Mouse (Mus musculus): ENCODE results near the gene Lrrc15. TPM values are rescaled to one million over a fixed set of nuclear protein-coding genes. Genes with fewer than 3 reads are reported as not detected.

The Lrrc15 gene
- polyA plus RNA-seq, 1 experiment: 0.41 TPM

- no peak for DNase-seq (ENCODE audit: low read depth)
Observed at GRCm38 (mm10) chr16:30258441-30258840, 24.6 kb downstream of the Lrrc15 start.

DNA sequence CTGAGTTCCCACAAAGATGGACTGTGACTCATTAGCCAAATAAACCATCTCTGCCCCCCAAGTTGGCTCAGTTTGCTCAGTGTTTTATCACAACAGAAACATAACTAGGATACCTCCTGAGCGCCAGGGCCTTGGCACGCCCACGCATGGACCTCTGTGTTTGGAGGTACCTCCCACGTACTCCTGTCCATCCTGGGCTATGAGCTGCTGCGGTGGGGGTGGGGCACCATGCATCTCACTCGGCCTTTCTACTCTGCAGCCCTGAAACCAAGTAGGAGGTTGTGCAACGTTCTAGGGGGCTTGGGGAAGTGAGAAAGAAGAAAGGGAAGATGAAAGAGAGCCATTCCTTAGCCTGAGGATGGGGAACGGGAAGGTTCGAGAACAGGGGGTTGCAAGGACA, 25.3 kb downstream of the Lrrc15 start:
- DNase-seq (ENCODE audit: low read depth): no peak
- TF ChIP-seq POLR2A (IDR thresholded peaks at IDR 0.05; ENCODE audit: borderline replicate concordance, extremely low read depth, insufficient read depth, insufficient read length, poor library complexity, severe bottlenecking) (no peak), CTCF (IDR thresholded peaks at IDR 0.05; ENCODE audit: borderline replicate concordance, extremely low read depth, insufficient read depth, insufficient read length) (no peak)

More at GRCm38 (mm10) chr16:30258441-30258840, 24.6 kb downstream of the Lrrc15 start:
- TF ChIP-seq CTCF (IDR thresholded peaks at IDR 0.05; ENCODE audit: borderline replicate concordance, extremely low read depth, insufficient read depth, insufficient read length) (no peak), POLR2A (IDR thresholded peaks at IDR 0.05; ENCODE audit: borderline replicate concordance, extremely low read depth, insufficient read depth, insufficient read length, poor library complexity, severe bottlenecking) (no peak)

GRCm38 (mm10) chr16:30255061-30255460, 28.0 kb downstream of the Lrrc15 start:
- DNase-seq (ENCODE audit: low read depth): no peak
- TF ChIP-seq CTCF (IDR thresholded peaks at IDR 0.05; ENCODE audit: borderline replicate concordance, extremely low read depth, insufficient read depth, insufficient read length) (no peak), POLR2A (IDR thresholded peaks at IDR 0.05; ENCODE audit: borderline replicate concordance, extremely low read depth, insufficient read depth, insufficient read length, poor library complexity, severe bottlenecking) (no peak)

GRCm38 (mm10) chr16:30253900-30254299, 29.2 kb downstream of the Lrrc15 start:
- DNase-seq (ENCODE audit: low read depth): no peak
- TF ChIP-seq POLR2A (IDR thresholded peaks at IDR 0.05; ENCODE audit: borderline replicate concordance, extremely low read depth, insufficient read depth, insufficient read length, poor library complexity, severe bottlenecking) (no peak), CTCF (IDR thresholded peaks at IDR 0.05; ENCODE audit: borderline replicate concordance, extremely low read depth, insufficient read depth, insufficient read length) (no peak)

DNA sequence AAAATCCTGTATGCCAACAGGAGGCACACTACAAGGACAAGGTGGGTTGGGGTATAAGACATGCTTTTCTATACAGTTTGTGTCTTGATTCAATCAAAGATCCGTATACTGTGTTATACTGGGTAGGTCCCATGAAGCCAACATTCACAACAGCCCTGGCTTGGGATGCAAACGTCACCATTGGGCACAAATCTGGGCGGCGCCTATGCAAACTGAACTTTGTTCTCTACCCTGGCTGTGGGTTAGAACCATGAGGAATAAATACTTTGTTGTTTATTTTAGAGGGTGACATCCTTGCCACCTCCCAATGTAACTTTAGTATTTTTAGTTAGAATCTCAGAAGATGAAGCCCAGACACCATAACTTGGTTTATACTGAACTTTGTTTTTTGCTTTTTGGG, 29.7 kb downstream of the Lrrc15 start:
- TF ChIP-seq CTCF (IDR thresholded peaks at IDR 0.05; ENCODE audit: borderline replicate concordance, extremely low read depth, insufficient read depth, insufficient read length) (no peak), POLR2A (IDR thresholded peaks at IDR 0.05; ENCODE audit: borderline replicate concordance, extremely low read depth, insufficient read depth, insufficient read length, poor library complexity, severe bottlenecking) (no peak)
- no peak for DNase-seq (ENCODE audit: low read depth)

DNA sequence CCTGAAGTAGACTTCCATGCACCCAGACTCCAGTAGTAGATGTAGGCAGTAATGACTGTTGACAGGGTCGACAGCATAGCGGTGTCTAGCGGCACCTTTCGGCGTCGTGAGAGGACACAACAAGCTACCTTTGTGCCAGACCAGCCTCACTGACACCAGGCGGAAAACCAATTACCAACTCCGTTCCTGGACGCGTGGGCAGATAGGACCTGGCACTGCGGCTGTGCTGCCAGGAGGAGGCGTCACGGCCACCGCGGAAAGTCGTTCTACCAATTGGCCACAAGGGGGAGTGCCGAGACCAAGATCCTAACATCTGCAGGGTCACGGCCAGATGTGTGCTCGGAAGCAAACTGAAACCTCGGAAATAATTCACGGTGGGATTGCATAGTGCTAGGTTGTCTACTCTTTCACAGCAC, 31.0 kb downstream of the Lrrc15 start:
- peak; percentile 81 for DNase-seq (ENCODE audit: low read depth)
- TF ChIP-seq CTCF (IDR thresholded peaks at IDR 0.05; ENCODE audit: borderline replicate concordance, extremely low read depth, insufficient read depth, insufficient read length) (peak; percentile 93), POLR2A (IDR thresholded peaks at IDR 0.05; ENCODE audit: borderline replicate concordance, extremely low read depth, insufficient read depth, insufficient read length, poor library complexity, severe bottlenecking) (no peak)

- no peak for DNase-seq (ENCODE audit: low read depth)
- TF ChIP-seq CTCF (IDR thresholded peaks at IDR 0.05; ENCODE audit: borderline replicate concordance, extremely low read depth, insufficient read depth, insufficient read length): no peak
- no peak for TF ChIP-seq POLR2A (IDR thresholded peaks at IDR 0.05; ENCODE audit: borderline replicate concordance, extremely low read depth, insufficient read depth, insufficient read length, poor library complexity, severe bottlenecking)
Observed at GRCm38 (mm10) chr16:30244037-30244700, 38.9 kb downstream of the Lrrc15 start.

DNA sequence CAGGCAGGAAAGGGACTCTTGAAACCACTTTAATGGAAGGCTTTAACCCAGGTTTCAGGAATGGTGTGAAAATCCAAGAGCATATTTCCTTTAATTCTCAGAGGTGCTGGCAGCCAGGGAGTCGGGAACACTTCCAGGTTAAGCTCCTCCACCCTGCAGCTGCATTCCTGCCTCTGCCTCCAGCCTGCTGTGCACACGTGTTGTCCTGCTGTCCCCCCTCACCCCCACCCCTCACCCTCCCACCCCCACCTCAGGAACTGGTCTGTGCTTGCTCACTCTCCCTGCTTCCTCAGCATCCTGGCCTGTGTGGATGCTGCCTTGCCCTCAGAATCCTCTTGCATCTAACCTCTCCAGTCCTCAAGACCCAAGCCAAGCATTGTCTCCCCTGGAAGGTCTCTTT, 41.4 kb downstream of the Lrrc15 start:
- no peak for DNase-seq (ENCODE audit: low read depth)

DNA sequence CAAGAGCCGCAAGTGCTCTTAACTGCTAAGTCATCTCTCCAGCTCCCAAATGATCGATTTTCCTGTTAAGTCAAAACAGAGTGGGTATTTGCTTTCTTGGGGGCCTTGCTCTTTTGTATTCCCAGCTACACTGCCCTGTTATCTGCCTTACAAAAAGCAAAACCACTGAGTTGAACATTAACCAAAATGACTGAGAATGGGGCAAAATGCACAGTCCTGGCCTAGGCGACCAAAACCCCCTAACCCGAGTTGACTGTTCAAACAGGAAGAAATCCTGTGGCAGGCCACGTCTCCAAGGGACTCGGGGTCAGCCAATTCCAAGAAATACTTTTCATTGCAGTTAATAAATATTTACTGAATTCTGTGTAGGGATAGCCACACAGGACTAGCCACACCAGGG, 44.3 kb downstream of the Lrrc15 start:
- TF ChIP-seq CTCF (IDR thresholded peaks at IDR 0.05; ENCODE audit: borderline replicate concordance, extremely low read depth, insufficient read depth, insufficient read length) (no peak), POLR2A (IDR thresholded peaks at IDR 0.05; ENCODE audit: borderline replicate concordance, extremely low read depth, insufficient read depth, insufficient read length, poor library complexity, severe bottlenecking) (no peak)
- DNase-seq (ENCODE audit: low read depth): no peak

More for the DNA sequence above, 41.4 kb downstream of the Lrrc15 start:
- no peak for TF ChIP-seq CTCF (IDR thresholded peaks at IDR 0.05; ENCODE audit: borderline replicate concordance, extremely low read depth, insufficient read depth, insufficient read length)
- no peak for TF ChIP-seq POLR2A (IDR thresholded peaks at IDR 0.05; ENCODE audit: borderline replicate concordance, extremely low read depth, insufficient read depth, insufficient read length, poor library complexity, severe bottlenecking)

- peak; percentile 80 for DNase-seq (ENCODE audit: low read depth)
- TF ChIP-seq POLR2A (IDR thresholded peaks at IDR 0.05; ENCODE audit: borderline replicate concordance, extremely low read depth, insufficient read depth, insufficient read length, poor library complexity, severe bottlenecking): no peak
- peak; percentile 94 for TF ChIP-seq CTCF (IDR thresholded peaks at IDR 0.05; ENCODE audit: borderline replicate concordance, extremely low read depth, insufficient read depth, insufficient read length)
Observed at GRCm38 (mm10) chr16:30236091-30236699, 46.9 kb downstream of the Lrrc15 start.

GRCm38 (mm10) chr16:30235577-30235976, 47.5 kb downstream of the Lrrc15 start:
- peak; percentile 17 for DNase-seq (ENCODE audit: low read depth)
- TF ChIP-seq CTCF (IDR thresholded peaks at IDR 0.05; ENCODE audit: borderline replicate concordance, extremely low read depth, insufficient read depth, insufficient read length) (no peak), POLR2A (IDR thresholded peaks at IDR 0.05; ENCODE audit: borderline replicate concordance, extremely low read depth, insufficient read depth, insufficient read length, poor library complexity, severe bottlenecking) (no peak)

Measured in brain, embryonic 14.5 days (tissue).